Mouse (Mus musculus): ENCODE data around the gene Gm8947.
"Not testable (repeated sequence)": the region's sequence is repeated elsewhere in the genome, so short reads cannot be mapped to it uniquely, and the experiment has no call there.

Gm8947 gene

GRCm38 (mm10) chr1:151192075-151192474, at the start of gene Gm8947:
TSS of gene Gm8947 (plus strand) at chr1:151192376.
- ATAC-seq (ENCODE audit: insufficient number of reproducible peaks, low FRiP score, low TSS enrichment): not testable (repeated sequence)

- no peak for ATAC-seq (ENCODE audit: insufficient number of reproducible peaks, low FRiP score, low TSS enrichment)
These were observed 47.6 kb upstream of the Gm8947 start for GRCm38 (mm10) chr1:151144471-151145146.

GRCm38 (mm10) chr1:151147801-151148200, 44.4 kb upstream of the Gm8947 start:
- ATAC-seq (ENCODE audit: insufficient number of reproducible peaks, low FRiP score, low TSS enrichment): no peak

- ATAC-seq (ENCODE audit: insufficient number of reproducible peaks, low FRiP score, low TSS enrichment): no peak
These were observed 42.0 kb upstream of the Gm8947 start for GRCm38 (mm10) chr1:151150211-151150610.

GRCm38 (mm10) chr1:151151089-151151488, 41.1 kb upstream of the Gm8947 start:
- no peak for ATAC-seq (ENCODE audit: insufficient number of reproducible peaks, low FRiP score, low TSS enrichment)

DNA sequence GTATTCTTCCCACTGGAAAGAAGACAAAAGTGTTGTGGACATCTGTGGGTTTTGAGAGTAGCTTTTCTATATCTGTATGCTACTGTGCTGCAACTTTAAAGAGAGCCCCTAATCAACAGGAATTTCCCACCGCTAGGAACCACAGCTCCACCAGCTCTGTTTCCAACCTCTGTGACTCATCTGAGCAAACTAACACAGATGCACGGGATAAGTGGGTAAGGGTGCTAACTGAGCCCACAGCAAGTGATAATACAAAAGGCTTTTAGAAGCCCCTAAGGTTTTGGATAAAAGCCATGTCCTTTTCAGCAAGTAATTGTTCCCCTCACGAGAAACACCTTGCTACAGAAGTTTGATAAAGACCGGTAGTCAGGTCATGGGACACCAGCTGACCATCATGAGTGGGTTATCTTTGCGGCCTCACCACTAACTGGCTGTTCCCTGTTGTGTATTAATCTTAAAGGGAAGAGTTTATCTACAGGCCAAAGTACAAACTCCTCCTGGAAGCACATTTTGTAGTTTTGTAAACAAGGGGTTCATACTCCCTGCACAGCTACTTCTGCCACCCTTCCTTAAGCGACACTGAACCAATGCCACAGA, 39.0 kb upstream of the Gm8947 start:
- ATAC-seq (ENCODE audit: insufficient number of reproducible peaks, low FRiP score, low TSS enrichment): no peak

- not testable (repeated sequence) for ATAC-seq (ENCODE audit: insufficient number of reproducible peaks, low FRiP score, low TSS enrichment)
These were observed 38.0 kb upstream of the Gm8947 start for GRCm38 (mm10) chr1:151154131-151154530.

- no peak for ATAC-seq (ENCODE audit: insufficient number of reproducible peaks, low FRiP score, low TSS enrichment)
These were observed 36.0 kb upstream of the Gm8947 start for GRCm38 (mm10) chr1:151156129-151156528.

DNA sequence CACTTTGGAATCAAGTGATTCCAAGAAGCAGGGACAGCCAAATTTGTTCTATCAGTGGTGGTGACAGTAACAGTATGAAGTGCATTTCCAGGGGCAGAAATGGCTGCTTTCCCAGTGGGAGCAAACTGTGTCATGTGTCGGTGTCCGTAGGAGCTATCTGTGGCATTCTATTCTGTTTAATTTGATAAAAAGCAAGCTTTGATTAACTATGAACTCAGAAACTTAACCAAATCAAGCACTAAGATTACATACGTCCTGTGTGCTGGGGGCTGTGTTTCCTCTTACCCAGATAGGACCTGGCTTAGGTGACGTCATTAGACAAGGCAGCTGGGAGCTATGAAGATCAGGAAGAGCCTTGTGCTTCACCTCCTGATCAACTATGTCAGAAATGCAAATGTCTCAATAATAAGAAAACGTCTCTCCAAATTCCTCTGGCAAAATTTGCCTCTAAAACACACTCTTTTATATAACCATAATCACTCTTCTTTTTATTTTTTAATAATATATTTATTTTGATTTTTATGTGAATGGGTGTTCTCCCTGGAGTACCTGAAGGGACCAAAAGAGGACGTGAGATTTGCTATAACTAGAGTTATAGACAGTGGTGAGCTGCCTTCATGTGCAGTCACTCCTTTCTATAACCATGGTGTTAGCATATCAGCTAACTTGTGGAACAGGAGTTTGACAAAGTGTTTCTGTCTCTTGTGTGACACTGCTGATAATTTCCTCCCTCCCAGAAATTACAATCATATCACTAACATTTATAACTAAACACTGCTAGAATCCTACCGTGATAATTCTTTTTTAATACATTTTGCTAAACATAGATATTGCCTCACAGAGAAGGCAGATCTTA, 35.2 kb upstream of the Gm8947 start:
- no peak for ATAC-seq (ENCODE audit: insufficient number of reproducible peaks, low FRiP score, low TSS enrichment)

GRCm38 (mm10) chr1:151157963-151158856, 34.0 kb upstream of the Gm8947 start:
- no peak for ATAC-seq (ENCODE audit: insufficient number of reproducible peaks, low FRiP score, low TSS enrichment)

DNA sequence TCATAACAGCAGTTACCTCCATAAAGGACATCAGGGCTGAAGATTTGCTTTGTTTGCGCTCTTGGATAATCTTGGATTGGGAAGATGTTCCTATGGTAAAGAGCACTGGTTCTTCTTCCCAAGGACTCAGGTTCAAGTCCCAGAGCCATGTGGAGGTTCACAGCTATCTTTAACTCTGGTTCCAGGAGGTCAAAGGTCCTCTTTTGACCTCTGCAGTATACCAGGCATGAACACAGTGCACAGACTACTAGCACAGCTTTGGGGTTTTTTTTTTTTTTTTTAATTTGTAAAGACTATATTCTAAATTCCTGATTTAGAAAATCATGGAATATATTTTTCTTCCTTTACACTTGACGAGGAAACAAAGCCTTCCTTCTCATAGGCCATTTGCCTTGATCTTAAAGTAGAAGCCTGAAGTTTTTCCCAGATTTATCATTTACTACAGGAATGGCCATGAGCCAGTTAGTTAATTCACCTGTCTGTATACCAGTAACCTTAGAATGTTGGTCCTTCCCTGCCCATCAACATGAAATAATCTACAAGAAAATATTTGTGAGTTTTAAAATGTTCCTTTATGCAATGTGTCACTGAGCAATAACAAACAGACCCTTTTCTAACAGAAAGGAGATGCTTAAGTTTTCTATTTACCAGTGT, 33.2 kb upstream of the Gm8947 start:
- no peak for ATAC-seq (ENCODE audit: insufficient number of reproducible peaks, low FRiP score, low TSS enrichment)

GRCm38 (mm10) chr1:151166031-151166430, 26.1 kb upstream of the Gm8947 start:
- no peak for ATAC-seq (ENCODE audit: insufficient number of reproducible peaks, low FRiP score, low TSS enrichment)

DNA sequence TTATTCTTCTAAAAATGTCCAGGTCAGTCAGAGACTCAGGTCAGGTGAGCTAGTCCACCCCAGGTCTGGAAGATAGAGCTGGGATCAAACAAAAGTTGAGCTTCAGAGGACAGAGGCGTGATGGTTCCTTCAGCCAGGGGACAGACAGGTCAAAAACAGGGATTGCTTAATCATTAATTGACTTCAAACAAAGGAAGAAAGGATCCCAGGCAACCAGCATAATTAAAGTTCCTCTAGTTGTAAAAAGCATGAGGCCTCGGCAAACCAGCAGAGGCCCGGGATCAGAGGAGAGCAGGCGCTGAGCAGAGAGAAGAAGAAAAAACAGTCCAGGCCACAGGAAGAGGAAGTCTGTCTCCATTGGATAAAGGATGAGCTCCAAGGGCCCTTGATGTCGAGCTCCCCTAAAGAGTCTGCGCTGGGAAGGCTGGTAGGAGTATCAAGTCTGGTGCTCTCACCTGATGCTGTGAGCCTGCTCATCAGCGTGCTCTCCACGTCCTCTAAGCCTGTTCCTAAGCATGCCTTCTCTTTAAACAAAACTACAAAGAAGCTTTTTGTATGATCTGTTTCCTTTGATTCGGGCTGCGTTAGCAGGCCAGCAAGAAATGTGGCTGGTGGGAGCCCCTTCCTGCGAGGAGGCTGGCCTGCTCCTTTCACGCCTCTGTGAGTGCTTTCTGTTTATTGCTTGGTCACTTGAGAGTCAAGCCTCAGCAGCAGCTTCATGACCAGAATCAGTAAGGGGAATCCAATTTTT, 24.7 kb upstream of the Gm8947 start:
- no peak for ATAC-seq (ENCODE audit: insufficient number of reproducible peaks, low FRiP score, low TSS enrichment)

GRCm38 (mm10) chr1:151168637-151169036, 23.5 kb upstream of the Gm8947 start:
- no peak for ATAC-seq (ENCODE audit: insufficient number of reproducible peaks, low FRiP score, low TSS enrichment)

GRCm38 (mm10) chr1:151171572-151172461, 20.4 kb upstream of the Gm8947 start:
- ATAC-seq (ENCODE audit: insufficient number of reproducible peaks, low FRiP score, low TSS enrichment): no peak

GRCm38 (mm10) chr1:151177030-151177936, 14.9 kb upstream of the Gm8947 start:
- ATAC-seq (ENCODE audit: insufficient number of reproducible peaks, low FRiP score, low TSS enrichment): 0 out of 2 replicates have a peak, but pooled peaks have one; percentile 45

DNA sequence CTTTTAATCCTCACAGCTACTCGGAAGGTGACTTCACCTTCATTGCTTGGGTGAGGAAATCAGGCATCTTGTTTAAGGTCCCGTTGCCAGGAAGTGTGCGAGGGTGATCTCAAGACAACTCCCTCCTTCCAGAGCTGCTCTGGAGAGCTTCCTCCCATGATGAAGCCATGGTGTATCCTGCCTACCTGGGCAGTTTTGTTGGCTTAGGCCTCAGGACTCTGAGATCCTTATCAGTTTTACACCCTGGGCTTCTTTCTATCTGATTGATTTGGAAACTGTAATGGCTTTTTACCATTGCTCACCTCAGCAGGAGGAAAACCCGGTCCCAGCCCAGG, 14.3 kb upstream of the Gm8947 start:
- no peak for ATAC-seq (ENCODE audit: insufficient number of reproducible peaks, low FRiP score, low TSS enrichment)
